Mouse (Mus musculus) adrenal gland, adult 18-20 months (tissue): ENCODE measurements around the gene Dnajc2. TPM values are rescaled to one million over a fixed set of nuclear protein-coding genes. Genes with fewer than 3 reads are reported as not detected.

Source experiments
- total RNA-seq, 2 experiments: library from RNA; stranded (reverse); gene quantifications; 1 replicate in 1 of 2; 2 replicates in 1 of 2; pipeline ENCODE4 v1.2.3; 2021

The Dnajc2 gene
- total RNA-seq, 2 experiments from 2014 or later, result 28.2 to 30.0 TPM

Other genes with a start within 250 kb of the Dnajc2 start
- 1 to 10 TPM; 3.0 to 3.4 TPM for gene Lrrc17, start 241.7 kb downstream of the Dnajc2 start, total RNA-seq
- gene Fbxl13, start 139.6 kb downstream of the Dnajc2 start, total RNA-seq, result under 1 TPM in 1 of 2 experiments, not detected in 1; 0.20 TPM
- 10 to 100 TPM; 11.8 to 17.0 TPM for gene Armc10, start 139.4 kb downstream of the Dnajc2 start, total RNA-seq
- 10 to 100 TPM in 1 of 2 experiments, 1 to 10 TPM in 1; 9.8 to 26.2 TPM for gene Napepld, start 83.9 kb downstream of the Dnajc2 start, total RNA-seq
- gene Pmpcb, start 48.1 kb downstream of the Dnajc2 start, total RNA-seq, result 100 to 1,000 TPM; 262 to 276 TPM
- gene Psmc2, start within 50 bp of the Dnajc2 start, total RNA-seq, result 100 to 1,000 TPM; 144 to 150 TPM
- not detected for gene Slc26a5, start 80.4 kb upstream of the Dnajc2 start, total RNA-seq